Mouse (Mus musculus): ENCODE results near the gene Stag2. TPM values are rescaled to one million over a fixed set of nuclear protein-coding genes. Genes with fewer than 3 reads are reported as not detected.
A peak's percentile ranks its signal among the peaks of the same experiment; 100 is the strongest.

The Stag2 gene
- 10 to 100 TPM; 55.2 to 55.3 TPM for total RNA-seq (2021)
- long read RNA-seq, full-length matches to known transcripts: 11 of 34 reads
- long read RNA-seq, partial matches to known transcripts: 4 of 34 reads
- long read RNA-seq, other reads (novel, unspliced or antisense): 19 of 34 reads

GRCm38 (mm10) chrX:42148788-42149556 is at the start of gene Stag2:
Gene Stag2 (plus strand): TSS chrX:42149317.
- peak; percentile 85 to 88 for DNase-seq (ENCODE audit: low spot score in 2 of 2)

GRCm38 (mm10) chrX:42107137-42107536 is 42.0 kb upstream of the Stag2 start:
- no peak for DNase-seq (ENCODE audit: low spot score in 2 of 2)

DNA sequence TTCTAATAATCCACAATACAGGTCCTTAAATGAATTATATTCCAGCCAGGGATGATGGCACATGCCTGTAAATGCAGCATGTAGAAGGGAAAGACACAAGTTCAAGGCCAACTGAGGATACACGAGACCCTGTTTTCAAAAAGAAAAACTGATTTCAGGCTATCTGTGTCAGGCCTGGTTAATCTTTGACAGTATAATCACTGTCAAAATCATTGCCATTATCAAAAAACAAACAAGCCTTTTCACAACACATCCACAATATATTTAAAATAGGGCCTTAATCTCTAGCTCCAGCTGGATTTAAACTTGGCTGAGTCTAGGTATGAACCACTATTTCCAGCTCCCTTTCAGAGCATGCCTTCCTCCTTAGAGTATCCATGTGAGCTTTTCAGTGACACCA is 38.5 kb upstream of the Stag2 start:
- no peak for DNase-seq (ENCODE audit: low spot score in 2 of 2)

GRCm38 (mm10) chrX:42119442-42120048 is 29.6 kb upstream of the Stag2 start:
- DNase-seq (ENCODE audit: low spot score in 2 of 2): no peak

DNA sequence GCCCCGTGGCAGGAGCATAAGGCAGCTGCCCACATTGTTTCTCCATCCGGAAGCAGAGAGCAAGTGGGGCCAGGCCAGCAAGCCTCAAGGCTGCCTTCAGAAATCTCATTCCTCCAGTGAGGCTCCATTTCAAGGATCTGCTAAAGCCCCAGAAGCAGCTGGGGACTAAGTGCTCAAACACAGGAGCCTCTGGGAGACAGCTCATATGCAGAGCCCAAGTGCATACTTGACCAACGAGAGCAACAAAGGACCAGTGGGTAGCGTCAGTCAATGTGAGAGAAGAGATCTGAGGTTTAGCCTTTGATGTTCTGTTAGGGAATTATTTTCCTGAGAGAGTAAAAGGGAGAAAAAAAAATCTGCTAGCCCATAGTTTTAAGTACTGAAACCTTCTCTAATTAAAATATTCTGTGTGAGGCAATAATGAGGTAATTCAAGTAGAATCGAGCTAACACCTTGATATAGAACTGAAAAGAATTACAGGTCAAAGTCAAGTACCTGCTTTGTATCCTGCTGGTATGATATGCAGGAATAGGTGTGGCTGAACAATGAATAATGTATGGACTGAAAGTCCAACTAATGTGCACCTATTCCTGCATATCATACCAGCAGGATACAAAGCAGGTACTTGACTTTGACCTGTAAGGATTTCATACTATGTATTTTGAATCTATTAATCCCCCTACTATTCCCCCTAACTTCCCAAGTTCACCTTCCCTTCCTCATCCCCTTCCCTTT is 24.0 kb upstream of the Stag2 start:
- DNase-seq (ENCODE audit: low spot score in 2 of 2): no peak

GRCm38 (mm10) chrX:42139882-42140281 is 9.2 kb upstream of the Stag2 start:
- DNase-seq (ENCODE audit: low spot score in 2 of 2): no peak

GRCm38 (mm10) chrX:42142620-42143019 is 6.5 kb upstream of the Stag2 start:
- DNase-seq (ENCODE audit: low spot score in 2 of 2): no peak

GRCm38 (mm10) chrX:42143991-42144390 is 5.1 kb upstream of the Stag2 start:
- no peak for DNase-seq (ENCODE audit: low spot score in 2 of 2)

DNA sequence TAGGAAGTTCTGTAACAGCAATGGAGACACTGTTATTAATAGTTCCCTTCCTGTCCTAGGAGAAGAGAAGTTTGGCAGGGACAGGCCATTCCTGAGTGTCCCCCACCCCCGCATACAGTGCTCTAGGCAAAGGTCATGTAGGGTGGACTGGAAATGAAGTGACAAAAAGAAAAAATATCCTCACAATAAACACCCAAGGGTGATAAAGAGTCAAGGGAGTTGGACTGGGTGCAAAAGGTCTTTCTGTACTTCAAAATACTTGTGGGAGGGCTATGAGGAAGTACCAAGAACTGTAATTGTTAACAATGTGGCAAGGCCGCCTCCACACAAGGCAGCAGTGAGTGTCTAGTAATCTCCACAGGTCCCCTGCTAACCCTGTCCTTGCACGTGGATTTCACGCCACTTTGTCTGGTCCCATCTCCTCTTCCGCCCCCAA is 1.1 kb upstream of the Stag2 start:
- no peak for DNase-seq (ENCODE audit: low spot score in 2 of 2)

- DNase-seq (ENCODE audit: low spot score in 2 of 2): peak in 1 of 2 experiments; percentile 24
Observed at GRCm38 (mm10) chrX:42149557-42150345, 634 bp downstream of the Stag2 start.

DNA sequence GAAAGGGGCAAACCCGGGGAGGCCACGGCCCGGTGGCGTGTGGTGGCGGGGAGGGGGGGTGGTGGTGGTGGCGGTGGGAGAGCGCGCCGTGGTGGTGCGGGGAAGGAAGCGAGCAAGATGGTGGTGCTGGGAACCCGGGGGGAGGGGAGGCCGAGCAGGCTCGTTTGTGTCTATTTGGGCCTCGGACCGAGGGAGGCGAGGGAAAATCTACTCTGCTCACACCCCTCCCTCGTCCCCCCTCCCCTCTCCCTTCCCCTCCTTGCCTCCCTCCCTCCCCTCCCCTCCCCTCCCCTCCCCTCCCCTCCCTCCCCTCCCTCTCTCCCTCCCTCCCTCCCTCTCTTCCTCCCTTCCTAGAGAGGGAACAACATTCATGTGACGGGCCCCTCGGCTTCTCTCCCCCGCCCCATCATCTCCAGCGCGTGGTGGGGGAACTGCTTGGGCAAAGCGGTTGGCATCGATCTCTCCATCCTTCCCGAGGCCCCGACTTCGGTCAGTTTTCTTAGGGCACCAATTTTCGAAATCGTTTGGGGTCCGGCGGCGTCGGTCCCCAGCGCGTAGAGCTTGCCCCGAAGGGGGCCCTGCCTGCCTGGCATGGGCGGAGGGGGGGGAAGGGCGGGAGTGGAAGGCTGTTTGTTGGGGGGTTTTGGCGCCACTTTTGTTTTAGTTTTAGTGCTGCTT is 1.4 kb downstream of the Stag2 start:
- DNase-seq (ENCODE audit: low spot score in 2 of 2): peak; percentile 47 to 80

DNA sequence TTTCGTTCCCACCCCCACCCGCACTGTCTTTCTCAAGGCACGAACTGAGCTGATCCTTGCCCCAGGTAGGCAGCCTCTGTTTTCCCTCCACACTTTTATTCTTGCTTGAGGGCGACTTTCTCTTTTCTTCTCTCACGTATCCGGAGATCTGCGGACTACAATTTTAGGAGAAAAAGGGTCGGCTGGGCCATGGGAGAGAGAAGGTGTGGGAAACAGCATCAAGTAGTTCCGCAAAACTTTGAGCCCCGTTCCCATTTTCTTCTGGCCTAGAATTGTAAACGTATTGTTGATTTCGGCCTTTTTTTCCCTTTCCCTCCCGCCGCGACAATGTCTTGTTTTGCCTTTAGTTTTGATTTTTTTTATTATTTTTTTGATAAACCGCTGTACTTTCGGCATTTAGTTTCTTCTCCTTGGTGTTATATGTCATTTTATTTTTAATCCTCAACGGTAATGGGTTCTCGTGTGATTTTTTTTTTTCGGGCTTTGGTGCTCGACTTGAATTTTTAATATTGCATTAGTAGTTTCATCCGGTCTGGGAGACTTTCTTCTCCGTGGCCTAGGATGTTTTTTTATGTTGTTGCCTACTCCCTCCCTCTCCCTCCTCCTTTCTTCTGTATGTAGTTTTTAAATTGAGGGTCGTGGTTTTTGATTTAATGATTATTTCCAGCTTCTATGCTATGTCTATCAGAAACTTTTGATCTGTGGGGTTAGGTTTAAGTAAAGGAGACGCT is 2.1 kb downstream of the Stag2 start:
- peak in 1 of 2 experiments; percentile 6 for DNase-seq (ENCODE audit: low spot score in 2 of 2)

DNA sequence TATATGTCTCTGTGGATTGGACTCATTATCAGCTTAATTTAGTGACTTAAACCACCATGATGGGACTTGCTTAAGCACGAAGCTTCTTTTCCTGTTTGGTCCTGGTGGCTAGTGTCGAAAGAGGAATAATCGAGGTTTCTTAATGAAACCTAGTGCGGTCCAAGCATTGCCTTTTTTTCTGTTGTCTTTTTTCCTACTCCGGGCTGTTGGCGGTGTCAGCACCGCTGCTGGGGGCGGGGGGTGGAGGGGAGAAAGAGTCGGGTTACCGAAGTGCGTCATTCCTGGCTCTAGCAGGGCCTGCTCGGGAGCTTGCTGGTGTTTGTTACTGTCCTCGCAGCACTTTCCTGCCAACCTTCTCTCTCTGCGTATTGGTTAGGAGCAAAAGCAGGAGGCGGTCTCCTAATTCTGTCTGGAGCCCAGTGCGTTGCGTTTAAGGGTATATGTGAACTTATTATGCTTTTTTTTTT is 2.8 kb downstream of the Stag2 start:
- peak; percentile 56 to 77 for DNase-seq (ENCODE audit: low spot score in 2 of 2)

GRCm38 (mm10) chrX:42153056-42153455 is 3.9 kb downstream of the Stag2 start:
- no peak for DNase-seq (ENCODE audit: low spot score in 2 of 2)

DNA sequence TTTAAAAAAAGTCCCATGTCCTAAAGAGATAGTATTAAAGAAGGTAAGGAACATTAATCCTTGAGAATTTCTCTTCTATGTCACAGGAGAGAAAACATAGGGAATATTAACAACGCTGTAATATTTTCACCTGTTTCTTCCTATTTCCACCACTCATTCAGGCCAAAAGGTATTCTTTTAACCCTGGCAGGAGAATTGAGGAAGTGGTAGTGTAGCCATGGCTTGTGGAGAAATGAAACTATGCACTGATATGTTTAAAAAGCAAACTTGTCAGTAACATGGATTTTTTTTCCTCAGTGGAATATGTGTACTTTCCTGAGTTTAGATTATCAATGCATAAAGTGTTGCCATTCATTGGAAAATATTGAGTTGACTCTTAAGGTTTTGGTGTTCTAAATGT is 16.3 kb downstream of the Stag2 start:
- no peak for DNase-seq (ENCODE audit: low spot score in 2 of 2)

GRCm38 (mm10) chrX:42170811-42171210 is 21.7 kb downstream of the Stag2 start:
- no peak for DNase-seq (ENCODE audit: low spot score in 2 of 2)

- DNase-seq (ENCODE audit: low spot score in 2 of 2): no peak
Observed at GRCm38 (mm10) chrX:42187590-42187989, 38.5 kb downstream of the Stag2 start.

GRCm38 (mm10) chrX:42188825-42189426 is 39.8 kb downstream of the Stag2 start:
- no peak for DNase-seq (ENCODE audit: low spot score in 2 of 2)

DNA sequence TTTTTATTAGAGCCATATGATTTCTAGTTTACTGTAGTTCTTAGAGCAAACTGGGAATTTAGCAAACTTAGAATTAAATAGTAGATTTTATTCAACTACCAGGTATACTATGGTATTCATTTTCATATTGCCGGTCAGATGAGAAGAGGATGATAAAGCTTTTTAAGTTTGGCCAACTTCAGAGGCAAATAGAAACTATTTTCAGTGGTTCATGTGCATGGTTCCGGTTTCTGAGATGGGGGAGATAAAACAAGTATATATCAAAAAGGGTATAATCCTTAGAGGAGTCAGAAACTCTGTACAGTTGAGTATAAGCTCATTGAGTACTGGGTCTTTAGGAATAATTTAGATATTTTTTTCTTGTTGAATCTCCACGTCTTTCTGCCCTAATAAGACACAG is 45.5 kb downstream of the Stag2 start:
- no peak for DNase-seq (ENCODE audit: low spot score in 2 of 2)

Measured in layer of hippocampus, adult 18-20 months (tissue).